Mouse (Mus musculus) hindbrain, embryonic 15.5 days (tissue): ENCODE measurements around the gene Rpl3l. TPM values are rescaled to one million over a fixed set of nuclear protein-coding genes. Genes with fewer than 3 reads are reported as not detected.
"Not testable (repeated sequence)": the region's sequence is repeated elsewhere in the genome, so short reads cannot be mapped to it uniquely, and the experiment has no call there.

Experiments used
- ATAC-seq: fragments of 200-750 bp; cut with Nextera tagmentation; 2 replicates; pipeline ENCODE4 v1.8.0; 2017; ENCODE audit warnings: low read depth, moderate number of reproducible peaks, moderate TSS enrichment; ENCODE audit not compliant: low FRiP score
- H3K27ac ChIP-seq: fragments of 300-500 bp; sonication (generic); replicated peaks from 2 replicates; pipeline ENCODE4 v1.5.1; 2015; ENCODE audit warnings: mild to moderate bottlenecking, inconsistent platforms
- H3K27me3 ChIP-seq: fragments of 300-500 bp; sonication (generic); 2 replicates; pipeline ENCODE4 v1.6.1; 2015; ENCODE audit warnings: control low read depth, inconsistent platforms
- H3K36me3 ChIP-seq: fragments of 300-500 bp; sonication (generic); 2 replicates; pipeline ENCODE4 v1.6.1; 2015; ENCODE audit warnings: control low read depth, inconsistent platforms
- H3K4me1 ChIP-seq: fragments of 300-500 bp; sonication (generic); replicated peaks from 2 replicates; pipeline ENCODE4 v1.6.1; 2015; ENCODE audit warnings: control low read depth, inconsistent platforms
- H3K4me2 ChIP-seq: fragments of 300-500 bp; sonication (generic); 2 replicates; pipeline ENCODE4 v1.6.1; 2015; ENCODE audit warnings: moderate library complexity, mild to moderate bottlenecking, inconsistent platforms
- H3K4me3 ChIP-seq: fragments of 300-500 bp; sonication (generic); 2 replicates; pipeline ENCODE4 v1.5.1; 2015; ENCODE audit warnings: mild to moderate bottlenecking, inconsistent platforms
- H3K9ac ChIP-seq: fragments of 300-500 bp; sonication (generic); 2 replicates; pipeline ENCODE4 v1.6.1; 2015; ENCODE audit warnings: inconsistent platforms
- H3K9me3 ChIP-seq: fragments of 300-500 bp; sonication (generic); 2 replicates; pipeline ENCODE4 v1.6.1; 2016; ENCODE audit warnings: control low read depth, inconsistent platforms
- WGBS: fragments of 180-500 bp; shearing (Covaris S2); methylation state at CpG from one replicate; pipeline ENCODE4 v1.1.7; 2015; 5-methylcytosine and 5-hydroxymethylcytosine counted together
- polyA plus RNA-seq: library from polyadenylated mRNA; unstranded; fragments of >200 nt; fragmentation: Nextera tagmentation; extraction: Ambion mirVana; gene quantifications from 2 replicates; pipeline ENCODE4 v1.2.1, GENCODE M21; 2015

The Rpl3l gene
- polyA plus RNA-seq, 1 experiment from 2014 or later: not detected

DNA sequence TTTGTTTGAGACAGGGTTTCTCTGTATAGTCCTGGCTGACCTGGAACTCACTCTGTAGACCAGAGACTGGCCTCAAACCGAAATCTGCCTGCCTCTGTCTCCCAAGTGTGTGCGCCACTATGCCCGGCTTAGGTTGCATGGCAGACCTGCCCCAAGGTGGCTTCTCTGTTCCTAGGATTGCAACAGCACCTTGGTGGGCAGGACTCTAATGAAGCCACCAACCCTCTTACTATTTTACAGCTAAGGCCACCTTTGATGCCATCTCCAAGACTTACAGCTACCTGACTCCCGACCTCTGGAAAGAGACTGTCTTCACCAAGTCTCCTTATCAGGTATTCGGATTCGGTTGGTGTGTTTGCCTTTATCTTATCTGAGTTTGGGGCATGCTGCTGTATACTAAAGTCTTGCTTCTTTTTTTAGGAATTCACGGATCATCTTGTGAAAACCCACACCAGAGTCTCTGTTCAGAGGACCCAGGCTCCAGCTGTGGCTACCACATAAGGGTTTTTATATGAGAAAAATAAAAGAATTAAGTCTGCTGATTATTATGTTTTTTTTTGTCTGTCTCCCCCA, 6.2 kb upstream of the Rpl3l start:
- WGBS: 77% methylated on average over 7 of the region's 7 CpGs
- H3K27ac ChIP-seq, ATAC-seq, H3K27me3 ChIP-seq, H3K9me3 ChIP-seq: not testable (repeated sequence)
- peak overlapping the region; percentile 81 for H3K4me2 ChIP-seq
- H3K9ac ChIP-seq: peak overlapping the region; percentile 24; the same call in 1 of the 2 replicates
- H3K36me3 ChIP-seq: peaks cover 17% of the 10 kb centered on the region
- peaks cover 40% of the 10 kb centered on the region for H3K4me1 ChIP-seq
- H3K4me3 ChIP-seq: peak overlapping the region; percentile 93

DNA sequence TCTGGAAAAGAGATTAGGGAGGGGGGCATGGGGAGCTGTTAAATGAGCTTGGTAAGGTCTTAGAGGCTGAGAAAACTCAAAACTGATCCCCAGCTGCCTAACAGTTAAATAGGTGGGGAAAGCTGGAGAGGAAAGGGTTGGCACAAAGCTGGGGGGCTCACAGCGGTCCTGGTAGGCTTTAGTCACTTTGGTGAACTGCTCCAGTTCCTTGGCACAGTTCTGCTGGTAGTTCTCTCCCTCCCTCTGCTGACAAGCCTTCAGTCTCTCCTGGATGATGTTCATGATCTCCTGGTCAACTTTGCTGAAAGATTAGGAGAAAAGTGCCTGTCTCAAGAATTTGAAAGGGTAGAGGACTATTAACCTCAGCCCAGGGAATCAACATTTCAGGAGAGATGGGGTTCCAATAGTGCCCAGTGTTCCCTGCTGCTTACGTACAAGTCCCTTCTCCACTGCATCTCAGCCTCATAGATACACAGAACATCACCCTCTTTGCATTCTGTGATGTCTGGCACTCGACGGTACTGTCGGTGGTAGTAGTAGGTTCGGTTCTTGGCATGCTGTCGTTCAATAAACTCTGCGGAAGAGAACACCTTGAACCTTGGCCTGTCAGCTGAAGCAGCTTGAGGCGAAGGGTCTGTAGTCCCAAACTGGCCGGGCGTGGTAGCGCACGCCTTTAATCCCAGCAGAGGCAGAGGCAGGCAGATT, 5.2 kb upstream of the Rpl3l start:
- H3K4me1 ChIP-seq: peaks cover 40% of the 10 kb centered on the region
- peaks cover 13% of the 10 kb centered on the region for H3K36me3 ChIP-seq
- H3K4me2 ChIP-seq: peak overlapping the region; percentile 81
- no peak overlapping the region for H3K9ac ChIP-seq
- peak overlapping the region; percentile 78; the same call in 1 of the 2 replicates for H3K4me3 ChIP-seq
- no peak for ATAC-seq
- no peak overlapping the region for H3K27ac ChIP-seq
- no peaks in the 10 kb centered on the region for H3K9me3 ChIP-seq
- WGBS: 33% methylated on average over 13 of the region's 13 CpGs
- no peaks in the 10 kb centered on the region for H3K27me3 ChIP-seq

DNA sequence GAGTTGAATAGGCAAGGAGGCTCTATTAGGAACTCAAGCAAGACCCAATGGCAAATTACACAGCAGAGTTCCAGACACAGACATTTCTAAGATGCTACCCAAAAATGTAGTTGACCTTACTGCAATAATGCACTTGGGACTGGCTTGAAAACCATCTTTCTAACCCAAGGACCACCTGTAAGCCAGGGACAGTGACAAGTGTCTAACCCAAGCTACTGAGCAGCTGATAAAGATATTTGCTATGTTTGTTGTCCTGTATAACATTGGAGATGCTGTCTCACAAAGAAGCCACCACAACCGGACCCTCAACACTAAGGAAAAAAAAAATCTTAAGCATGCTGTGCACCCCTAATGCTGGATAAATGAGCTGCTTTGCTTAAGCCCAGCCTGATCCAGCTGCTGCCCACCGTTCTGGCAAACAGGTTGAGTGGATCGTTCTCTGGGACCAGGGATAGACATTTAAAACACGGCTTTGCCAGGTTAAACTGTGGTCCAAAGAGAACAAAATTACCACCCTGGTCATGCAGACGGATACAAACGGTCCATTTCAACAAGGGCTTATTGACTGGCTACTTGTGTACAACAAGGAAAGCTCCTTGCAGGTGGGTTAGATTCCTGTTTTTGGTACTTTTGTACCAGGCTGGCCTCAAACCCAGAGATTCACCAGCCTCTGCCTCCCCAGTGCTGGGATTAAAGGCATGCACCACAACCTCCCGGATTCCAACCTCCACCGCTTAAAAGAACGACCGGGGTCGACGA, 4.3 kb upstream of the Rpl3l start:
- Histone ChIP-seq H3K4me1 (peaks cover 40% of the 10 kb centered on the region), H3K4me3 (peak overlapping the region; percentile 78), H3K9me3 (no peaks in the 10 kb centered on the region), H3K4me2 (peak overlapping the region; percentile 81), H3K27ac (peak overlapping the region; percentile 84), H3K9ac (peak overlapping the region; percentile 91), H3K36me3 (peaks cover 13% of the 10 kb centered on the region), H3K27me3 (no peaks in the 10 kb centered on the region)
- ATAC-seq: no peak
- WGBS: 4% methylated on average over 12 of the region's 12 CpGs

DNA sequence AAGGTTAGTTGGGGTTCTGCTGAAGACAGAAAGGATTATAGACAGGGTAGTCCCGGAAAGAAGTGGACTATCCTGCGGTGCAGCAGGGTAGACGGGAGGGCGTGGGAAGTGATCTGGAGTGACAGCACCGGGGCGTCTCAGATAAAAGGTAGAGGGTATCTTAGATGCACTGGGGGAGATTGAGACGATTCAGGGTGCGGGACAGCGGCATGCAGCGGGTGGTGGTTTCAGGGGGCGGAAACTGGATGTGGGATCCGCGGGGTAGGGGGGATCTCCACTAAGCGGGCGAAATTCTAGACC, 3.8 kb upstream of the Rpl3l start:
- no peak for ATAC-seq
- no peaks in the 10 kb centered on the region for H3K9me3 ChIP-seq
- H3K36me3 ChIP-seq: peaks cover 13% of the 10 kb centered on the region
- H3K27ac ChIP-seq: peak overlapping the region; percentile 84
- H3K4me1 ChIP-seq: peaks cover 35% of the 10 kb centered on the region
- H3K4me3 ChIP-seq: peak overlapping the region; percentile 78
- peak overlapping the region; percentile 81 for H3K4me2 ChIP-seq
- no peaks in the 10 kb centered on the region for H3K27me3 ChIP-seq
- WGBS: 1% methylated on average over 15 of the region's 15 CpGs
- H3K9ac ChIP-seq: peak overlapping the region; percentile 91

DNA sequence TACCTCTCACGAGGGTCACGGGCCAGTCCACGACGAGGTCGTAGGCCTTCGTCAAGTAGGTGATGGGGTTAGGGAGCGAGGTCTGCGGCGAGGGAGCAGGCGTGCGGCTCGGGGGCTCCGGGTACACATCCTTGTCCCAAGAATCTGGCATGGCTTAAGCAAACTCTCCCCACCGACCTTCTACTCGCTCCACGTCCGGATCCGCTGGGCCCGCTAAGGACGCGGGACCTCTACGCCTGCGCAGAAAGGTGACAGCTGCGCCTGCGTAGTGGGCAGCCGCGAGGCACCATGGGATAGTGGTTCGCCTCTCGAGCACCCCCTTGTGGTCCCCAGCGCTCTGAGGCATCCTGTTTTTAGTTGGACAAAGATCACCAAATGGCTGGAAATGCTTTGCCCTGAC, 3.4 kb upstream of the Rpl3l start, which contains the start of gene Ndufb10:
Ndufb10 (minus strand) TSS at position 295 of the 400 bp plus-strand sequence.
- Histone ChIP-seq H3K4me2 (peak within 1 kb of the TSS; percentile 81), H3K36me3 (peaks cover 13% of the 10 kb centered on the region), H3K4me3 (peak within 1 kb of the TSS; percentile 78), H3K27ac (peak within 1 kb of the TSS; percentile 84), H3K4me1 (peaks cover 31% of the 10 kb centered on the region), H3K9me3 (no peaks in the 10 kb centered on the region), H3K9ac (peak within 1 kb of the TSS; percentile 91), H3K27me3 (no peaks in the 10 kb centered on the region)
- ATAC-seq: peak; percentile 77
- WGBS: 0% methylated on average over 30 of the region's 30 CpGs

DNA sequence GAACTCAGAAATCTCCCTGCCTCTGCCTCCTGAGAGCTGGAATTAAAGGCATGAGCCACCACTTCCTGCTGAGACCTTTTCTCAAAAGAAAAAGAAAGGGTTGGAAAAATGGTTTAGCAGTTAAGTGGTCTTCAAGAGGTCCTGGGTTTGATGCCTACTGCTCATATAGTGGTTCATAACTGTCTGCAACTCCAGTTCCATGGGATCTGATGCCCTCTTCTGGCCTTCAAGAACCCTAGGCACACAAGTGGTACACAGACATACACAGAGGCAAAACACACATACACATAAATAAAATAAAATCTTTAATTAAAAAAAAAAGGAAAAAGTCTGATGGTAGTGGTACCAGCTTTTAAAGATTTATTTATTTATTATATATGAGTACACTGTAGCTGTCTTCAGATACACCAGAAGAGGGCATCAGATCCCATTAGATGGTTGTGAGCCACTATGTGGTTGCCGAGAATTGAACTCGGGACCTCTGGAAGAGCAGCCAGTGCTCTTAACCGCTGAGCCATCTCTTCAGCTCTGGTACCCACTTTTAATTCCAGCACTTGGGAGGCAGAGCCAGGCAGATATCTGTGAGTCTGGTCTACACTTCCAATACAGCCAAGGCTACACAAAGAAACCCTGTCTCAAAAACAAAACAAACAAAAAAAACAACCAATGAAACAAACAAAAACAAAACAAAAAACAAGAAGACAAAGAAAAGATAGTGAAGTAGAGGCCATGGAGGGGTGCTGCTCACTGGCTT, 1.8 kb upstream of the Rpl3l start:
- WGBS: 75% methylated on average over 3 of the region's 3 CpGs

DNA sequence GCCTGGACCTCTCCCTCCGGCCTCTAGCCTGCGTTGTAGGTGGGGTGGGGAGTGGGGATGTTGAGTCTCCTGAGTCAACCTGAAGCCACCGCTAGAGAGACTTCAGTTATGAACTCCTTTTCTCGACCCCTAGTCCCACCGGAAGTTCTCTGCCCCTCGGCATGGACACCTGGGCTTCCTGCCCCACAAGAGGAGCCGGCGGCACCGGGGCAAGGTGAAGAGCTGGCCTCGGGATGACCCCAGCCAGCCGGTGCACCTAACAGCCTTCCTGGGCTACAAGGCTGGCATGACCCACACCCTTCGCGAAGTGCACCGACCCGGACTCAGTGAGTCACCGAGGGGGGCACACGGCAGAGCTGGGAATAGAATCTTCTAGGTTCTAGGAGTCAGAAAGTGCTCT, 564 bp downstream of the Rpl3l start:
- no peak for ATAC-seq
- 74% methylated on average over 17 of the region's 17 CpGs for WGBS

More for the DNA sequence above, 1.8 kb upstream of the Rpl3l start:
- Histone ChIP-seq H3K4me3 (no peak overlapping the region), H3K27me3 (no peaks in the 10 kb centered on the region), H3K4me2 (no peak overlapping the region), H3K4me1 (peaks cover 27% of the 10 kb centered on the region), H3K36me3 (peaks cover 13% of the 10 kb centered on the region), H3K9me3 (no peaks in the 10 kb centered on the region), H3K9ac (no peak overlapping the region), H3K27ac (no peak overlapping the region)
- no peak for ATAC-seq

DNA sequence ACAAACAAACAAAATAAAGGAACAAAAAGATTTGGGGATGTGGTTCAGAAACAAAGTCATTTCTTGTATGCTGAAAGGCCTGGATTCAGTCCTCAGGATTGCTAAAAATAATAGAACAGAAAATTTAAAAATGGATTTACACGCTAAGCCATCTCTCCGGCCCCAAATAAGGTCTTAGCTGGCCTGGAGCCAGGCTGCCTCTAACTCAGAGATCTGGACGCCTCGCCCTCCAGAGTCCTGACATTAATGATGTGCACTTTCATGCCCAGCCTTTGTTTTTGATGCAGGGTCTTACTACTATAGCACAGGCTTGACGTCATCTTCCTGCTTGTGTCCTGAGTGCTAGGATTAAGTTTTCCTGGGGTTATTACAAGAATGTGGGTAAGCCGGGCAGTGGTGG, 1.4 kb downstream of the Rpl3l start:
- no peaks in the 10 kb centered on the region for H3K36me3 ChIP-seq
- H3K27ac ChIP-seq: no peak overlapping the region
- H3K9ac ChIP-seq: no peak overlapping the region
- no peak overlapping the region for H3K4me3 ChIP-seq
- no peaks in the 10 kb centered on the region for H3K4me1 ChIP-seq
- no peak for ATAC-seq
- H3K4me2 ChIP-seq: no peak overlapping the region
- H3K9me3 ChIP-seq: no peaks in the 10 kb centered on the region
- WGBS: 79% methylated on average over 6 of the region's 6 CpGs
- H3K27me3 ChIP-seq: no peaks in the 10 kb centered on the region

More for the DNA sequence above, 564 bp downstream of the Rpl3l start:
- Histone ChIP-seq H3K4me2 (no peak overlapping the region), H3K36me3 (no peaks in the 10 kb centered on the region), H3K27ac (no peak overlapping the region), H3K27me3 (no peaks in the 10 kb centered on the region), H3K4me1 (peaks cover 6% of the 10 kb centered on the region), H3K4me3 (no peak overlapping the region), H3K9me3 (no peaks in the 10 kb centered on the region), H3K9ac (no peak overlapping the region)

DNA sequence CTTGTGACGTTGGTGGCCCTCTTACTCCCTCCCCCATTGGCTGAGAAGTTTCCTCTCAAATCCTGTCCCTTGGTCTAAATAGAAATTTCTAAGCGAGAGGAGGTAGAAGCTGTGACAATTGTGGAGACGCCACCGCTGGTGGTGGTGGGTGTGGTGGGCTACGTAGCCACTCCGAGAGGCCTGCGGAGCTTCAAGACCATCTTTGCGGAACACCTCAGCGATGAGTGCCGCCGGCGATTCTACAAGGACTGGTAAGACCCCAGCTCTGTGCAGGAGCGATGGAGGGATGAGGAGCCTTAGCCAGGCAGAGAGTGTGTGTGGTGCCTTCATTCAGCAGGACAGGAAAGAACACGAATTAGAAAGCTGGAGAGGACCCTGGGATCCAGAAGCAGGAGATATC, 3.2 kb downstream of the Rpl3l start:
- Histone ChIP-seq H3K27ac (no peak overlapping the region), H3K27me3 (no peaks in the 10 kb centered on the region), H3K4me2 (no peak overlapping the region), H3K9me3 (no peaks in the 10 kb centered on the region), H3K4me1 (peaks cover 2% of the 10 kb centered on the region), H3K36me3 (no peaks in the 10 kb centered on the region), H3K4me3 (no peak overlapping the region), H3K9ac (no peak overlapping the region)
- whole genome bisulfite sequencing: 84% methylated on average over 14 of the region's 14 CpGs
- ATAC-seq: no peak

DNA sequence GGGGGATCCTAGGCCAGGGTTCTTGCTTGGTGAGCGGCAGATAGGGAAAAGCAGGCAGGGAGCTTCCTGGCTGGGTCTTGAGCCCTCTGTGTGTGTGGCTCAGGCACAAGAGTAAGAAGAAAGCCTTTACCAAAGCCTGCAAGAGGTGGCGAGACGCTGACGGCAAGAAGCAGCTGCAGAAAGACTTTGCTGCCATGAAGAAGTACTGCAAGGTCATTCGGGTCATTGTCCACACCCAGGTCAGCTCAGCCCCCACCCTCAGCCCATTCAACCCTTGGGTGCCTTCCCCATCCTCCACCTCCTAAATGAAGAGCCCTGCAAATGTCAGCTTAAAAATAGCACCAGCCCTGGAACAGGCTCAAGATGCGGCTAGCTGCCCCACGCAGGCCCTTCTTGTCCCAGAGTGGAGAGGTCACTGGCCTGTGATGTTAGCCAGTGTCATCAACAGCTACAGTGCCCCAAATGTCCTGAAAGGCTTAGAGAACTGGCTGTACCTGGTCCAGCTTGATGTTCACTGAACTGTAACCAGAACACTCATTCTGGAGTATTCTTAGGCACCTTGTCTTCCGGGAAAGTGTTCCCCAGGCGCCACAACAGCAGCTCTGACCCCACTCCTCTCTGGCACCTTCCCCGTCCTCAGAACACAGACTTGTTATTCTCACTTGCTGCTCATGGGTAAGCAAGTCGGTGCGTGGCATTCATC, 4.8 kb downstream of the Rpl3l start:
- ATAC-seq: no peak
- no peak overlapping the region for H3K4me2 ChIP-seq
- no peaks in the 10 kb centered on the region for H3K27me3 ChIP-seq
- 78% methylated on average over 12 of the region's 12 CpGs for WGBS
- H3K4me3 ChIP-seq: no peak overlapping the region
- H3K27ac ChIP-seq: no peak overlapping the region
- no peaks in the 10 kb centered on the region for H3K36me3 ChIP-seq
- H3K9me3 ChIP-seq: no peaks in the 10 kb centered on the region
- H3K9ac ChIP-seq: no peak overlapping the region
- peaks cover 16% of the 10 kb centered on the region for H3K4me1 ChIP-seq

DNA sequence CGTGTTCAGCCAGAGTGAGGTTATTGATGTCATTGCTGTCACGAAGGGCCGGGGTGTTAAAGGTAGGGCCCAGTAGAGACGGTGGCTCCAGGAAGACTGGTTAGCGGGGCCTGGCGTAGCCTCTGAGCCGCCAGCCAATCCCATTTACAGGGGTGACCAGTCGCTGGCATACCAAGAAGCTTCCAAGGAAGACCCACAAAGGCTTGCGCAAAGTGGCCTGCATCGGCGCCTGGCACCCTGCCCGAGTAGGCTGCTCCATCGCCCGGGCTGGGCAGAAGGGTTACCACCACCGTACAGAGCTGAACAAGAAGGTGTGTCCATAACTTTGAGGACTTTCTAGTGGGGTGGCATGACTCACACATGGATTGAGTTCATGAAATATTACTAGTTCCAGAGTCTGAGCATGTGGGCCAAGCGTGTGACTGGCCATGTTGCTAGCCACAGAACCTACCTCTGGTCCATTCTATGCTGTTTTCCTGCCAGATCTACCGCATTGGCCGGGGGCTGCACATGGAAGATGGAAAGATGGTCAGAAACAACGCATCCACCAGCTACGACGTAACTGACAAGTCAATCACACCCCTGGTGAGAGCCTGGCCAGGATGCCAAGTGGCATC, 5.9 kb downstream of the Rpl3l start:
- Histone ChIP-seq H3K27ac (no peak overlapping the region), H3K36me3 (no peaks in the 10 kb centered on the region), H3K9me3 (no peaks in the 10 kb centered on the region), H3K4me3 (no peak overlapping the region), H3K4me2 (no peak overlapping the region), H3K27me3 (no peaks in the 10 kb centered on the region), H3K4me1 (peaks cover 16% of the 10 kb centered on the region), H3K9ac (no peak overlapping the region)
- no peak for ATAC-seq
- WGBS: 91% methylated on average over 21 of the region's 21 CpGs
